Mouse (Mus musculus) kidney, embryonic 16.5 days (tissue): ENCODE results near the gene Lrp5. TPM values are rescaled to one million over a fixed set of nuclear protein-coding genes. Genes with fewer than 3 reads are reported as not detected.
A peak's percentile ranks its signal among the peaks of the same experiment; 100 is the strongest.

ENCODE experiments used
- ATAC-seq: fragments of 200-750 bp; cut with Nextera tagmentation; 2 replicates; pipeline ENCODE4 v1.8.0; 2017; ENCODE audit warnings: moderate TSS enrichment; ENCODE audit not compliant: low FRiP score, low TSS enrichment
- H3K27ac ChIP-seq: fragments of 300-500 bp; sonication (generic); 2 replicates; pipeline ENCODE4 v1.5.1; 2014; ENCODE audit warnings: low read length
- H3K27me3 ChIP-seq: fragments of 300-500 bp; sonication (generic); 2 replicates; pipeline ENCODE4 v1.6.1; 2014; ENCODE audit warnings: low read length, control low read depth, mixed read lengths; ENCODE audit not compliant: insufficient read depth
- H3K36me3 ChIP-seq: fragments of 300-500 bp; sonication (generic); 2 replicates; pipeline ENCODE4 v1.6.1; 2014; ENCODE audit warnings: low read length, control low read depth, mixed read lengths; ENCODE audit not compliant: insufficient read depth
- H3K4me1 ChIP-seq: fragments of 300-500 bp; sonication (generic); 2 replicates; pipeline ENCODE4 v1.6.1; 2014; ENCODE audit warnings: low read length, control low read depth, mixed read lengths; ENCODE audit not compliant: insufficient read depth
- H3K4me2 ChIP-seq: fragments of 300-500 bp; sonication (generic); replicated peaks from 2 replicates; pipeline ENCODE4 v1.6.1; 2014; ENCODE audit warnings: low read depth, low read length
- H3K4me3 ChIP-seq: fragments of 300-500 bp; sonication (generic); 2 replicates; pipeline ENCODE4 v1.5.1; 2014; ENCODE audit warnings: mild to moderate bottlenecking, low read length
- H3K9ac ChIP-seq: fragments of 300-500 bp; sonication (generic); replicated peaks from 2 replicates; pipeline ENCODE4 v1.6.1; 2014; ENCODE audit warnings: low read length
- H3K9me3 ChIP-seq: fragments of 300-500 bp; sonication (generic); 2 replicates; pipeline ENCODE4 v1.6.1; 2016; ENCODE audit warnings: low read length, control low read depth
- WGBS: fragments of 180-500 bp; shearing (Covaris S2); extraction: QIAGEN DNeasy Blood & Tissue Kit; methylation state at CpG from one replicate; pipeline ENCODE4 v1.1.7; 2014; 5-methylcytosine and 5-hydroxymethylcytosine counted together
- polyA plus RNA-seq: library from polyadenylated mRNA; unstranded; fragments of >200 nt; fragmentation: Nextera tagmentation; extraction: Ambion mirVana; gene quantifications from 2 replicates; pipeline ENCODE4 v1.2.1, GENCODE M21; 2015

Gene Lrp5
- polyA plus RNA-seq, 1 experiment from 2014 or later, result 7.0 TPM

DNA sequence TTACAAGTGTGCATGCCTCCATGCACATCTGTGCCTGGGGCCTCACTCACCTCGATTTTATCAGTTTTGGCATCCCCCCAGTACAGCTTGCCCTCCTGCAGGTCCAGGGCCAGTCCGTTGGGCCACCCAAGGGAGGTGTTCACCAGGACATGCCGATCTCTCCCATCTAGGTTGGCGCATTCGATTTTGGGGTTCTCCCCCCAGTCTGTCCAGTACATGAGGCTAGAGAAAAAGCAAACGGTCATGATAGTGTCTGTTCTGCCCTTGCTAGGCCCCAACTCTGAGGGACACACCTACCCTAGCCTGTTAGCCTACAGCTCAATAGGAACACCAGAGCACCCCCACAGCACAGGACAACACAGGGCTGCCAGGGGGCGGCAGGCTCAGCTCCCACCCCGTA, 58.1 kb downstream of the Lrp5 start:
- ATAC-seq, result no peak
- 84% methylated on average over 8 of the region's 8 CpGs for WGBS
- no peaks in the 10 kb centered on the region for H3K9me3 ChIP-seq
- no peak overlapping the region for H3K9ac ChIP-seq
- peaks cover 48% of the 10 kb centered on the region for H3K36me3 ChIP-seq
- no peak overlapping the region for H3K4me2 ChIP-seq
- no peak overlapping the region for H3K27ac ChIP-seq
- no peak overlapping the region for H3K4me3 ChIP-seq
- no peaks in the 10 kb centered on the region for H3K4me1 ChIP-seq
- no peaks in the 10 kb centered on the region for H3K27me3 ChIP-seq

- Histone ChIP-seq H3K36me3 (peaks cover 57% of the 10 kb centered on the region), H3K27me3 (no peaks in the 10 kb centered on the region), H3K9me3 (no peaks in the 10 kb centered on the region; the same call in 1 of the 2 replicates), H3K4me3 (no peak overlapping the region), H3K9ac (no peak overlapping the region), H3K4me2 (no peak overlapping the region), H3K27ac (no peak overlapping the region), H3K4me1 (no peaks in the 10 kb centered on the region)
- 85% methylated on average over 7 of the region's 7 CpGs for WGBS
- ATAC-seq, result no peak
Observed at GRCm38 (mm10) chr19:3625111-3625510, 61.3 kb downstream of the Lrp5 start.

GRCm38 (mm10) chr19:3623824-3624223, 62.5 kb downstream of the Lrp5 start:
- no peak overlapping the region for H3K27ac ChIP-seq
- WGBS, result 69% methylated on average over 5 of the region's 5 CpGs
- peaks cover 6% of the 10 kb centered on the region for H3K9me3 ChIP-seq
- H3K4me3 ChIP-seq, result no peak overlapping the region
- H3K4me1 ChIP-seq, result no peaks in the 10 kb centered on the region
- H3K9ac ChIP-seq, result no peak overlapping the region
- no peaks in the 10 kb centered on the region for H3K27me3 ChIP-seq
- peak; percentile 78 for ATAC-seq
- H3K4me2 ChIP-seq, result no peak overlapping the region
- peaks cover 59% of the 10 kb centered on the region for H3K36me3 ChIP-seq

DNA sequence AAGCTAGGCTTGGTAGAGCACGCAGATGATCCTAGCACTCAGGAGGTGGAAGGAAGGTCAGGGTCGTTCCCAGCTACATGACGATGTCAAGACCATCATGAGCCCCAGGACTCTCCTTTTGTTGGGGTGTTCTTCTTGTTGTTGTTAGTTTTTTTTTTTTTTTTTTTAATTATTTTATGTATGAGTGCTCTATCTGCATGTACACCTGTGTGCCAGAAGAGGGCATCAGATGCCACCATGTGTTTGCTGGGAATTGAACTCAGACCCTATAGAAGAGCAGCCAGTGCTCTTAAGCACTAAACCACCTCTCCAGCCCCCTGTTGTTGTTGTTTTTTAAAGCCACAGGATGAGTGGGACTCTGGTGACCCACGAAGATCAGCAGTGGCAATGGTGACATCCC, 63.1 kb downstream of the Lrp5 start:
- ATAC-seq, result no peak
- peaks cover 60% of the 10 kb centered on the region for H3K36me3 ChIP-seq
- no peaks in the 10 kb centered on the region for H3K4me1 ChIP-seq
- 95% methylated on average over 4 of the region's 4 CpGs for whole genome bisulfite sequencing
- H3K4me2 ChIP-seq, result no peak overlapping the region
- H3K9ac ChIP-seq, result no peak overlapping the region
- H3K27ac ChIP-seq, result no peak overlapping the region
- peaks cover 6% of the 10 kb centered on the region for H3K9me3 ChIP-seq
- H3K27me3 ChIP-seq, result no peaks in the 10 kb centered on the region
- no peak overlapping the region for H3K4me3 ChIP-seq

- WGBS, result 94% methylated on average over 10 of the region's 10 CpGs
- H3K27me3 ChIP-seq, result no peaks in the 10 kb centered on the region
- H3K4me3 ChIP-seq, result no peak overlapping the region
- no peak for ATAC-seq
- peaks cover 6% of the 10 kb centered on the region for H3K9me3 ChIP-seq
- no peaks in the 10 kb centered on the region for H3K4me1 ChIP-seq
- H3K9ac ChIP-seq, result no peak overlapping the region
- H3K36me3 ChIP-seq, result peaks cover 59% of the 10 kb centered on the region
- no peak overlapping the region for H3K27ac ChIP-seq
- H3K4me2 ChIP-seq, result no peak overlapping the region
Observed at GRCm38 (mm10) chr19:3620871-3621270, 65.5 kb downstream of the Lrp5 start.

DNA sequence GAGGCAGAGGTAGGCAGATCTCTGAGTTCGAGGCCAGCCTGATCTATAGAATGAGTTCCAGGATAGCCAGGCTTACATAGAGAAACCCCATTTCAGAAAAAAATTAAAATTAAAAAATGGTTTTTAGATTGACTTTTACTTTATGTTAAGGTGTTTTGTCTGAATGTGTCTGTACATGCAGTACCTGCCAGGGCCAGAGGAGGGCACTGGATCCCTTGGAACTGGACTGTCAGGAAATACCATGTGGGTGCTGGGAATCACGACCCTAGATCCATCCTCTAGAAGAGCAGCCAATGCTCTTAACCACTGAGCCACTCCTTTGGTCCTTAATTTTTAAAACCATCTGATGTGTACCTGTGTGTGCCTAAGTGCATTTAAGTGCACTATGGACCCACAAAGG, 67.0 kb downstream of the Lrp5 start:
- no peak for ATAC-seq
- Histone ChIP-seq H3K27me3 (no peaks in the 10 kb centered on the region), H3K4me1 (no peaks in the 10 kb centered on the region), H3K4me2 (no peak overlapping the region), H3K27ac (no peak overlapping the region), H3K4me3 (no peak overlapping the region), H3K9ac (no peak overlapping the region), H3K9me3 (peaks cover 6% of the 10 kb centered on the region), H3K36me3 (peaks cover 68% of the 10 kb centered on the region)
- WGBS, result 82% methylated on average over 2 of the region's 2 CpGs

- Histone ChIP-seq H3K36me3 (peaks cover 55% of the 10 kb centered on the region), H3K4me1 (no peaks in the 10 kb centered on the region), H3K9me3 (no peaks in the 10 kb centered on the region), H3K9ac (no peak overlapping the region), H3K4me3 (no peak overlapping the region), H3K27ac (no peak overlapping the region), H3K27me3 (no peaks in the 10 kb centered on the region), H3K4me2 (no peak overlapping the region)
- WGBS, result 94% methylated on average over 10 of the region's 10 CpGs
- no peak for ATAC-seq
Observed at GRCm38 (mm10) chr19:3613991-3614390, 72.4 kb downstream of the Lrp5 start.

- Histone ChIP-seq H3K27me3 (no peaks in the 10 kb centered on the region), H3K9me3 (no peaks in the 10 kb centered on the region), H3K27ac (no peak overlapping the region), H3K36me3 (peaks cover 42% of the 10 kb centered on the region), H3K4me1 (no peaks in the 10 kb centered on the region), H3K4me2 (no peak overlapping the region), H3K9ac (no peak overlapping the region), H3K4me3 (no peak overlapping the region)
- WGBS, result 88% methylated on average over 4 of the region's 4 CpGs
- no peak for ATAC-seq
Observed at GRCm38 (mm10) chr19:3612534-3613273, 73.7 kb downstream of the Lrp5 start.

- Histone ChIP-seq H3K9me3 (no peaks in the 10 kb centered on the region), H3K27ac (no peak overlapping the region), H3K4me2 (no peak overlapping the region), H3K4me1 (no peaks in the 10 kb centered on the region), H3K36me3 (peaks cover 36% of the 10 kb centered on the region), H3K9ac (no peak overlapping the region), H3K27me3 (no peaks in the 10 kb centered on the region), H3K4me3 (no peak overlapping the region)
- ATAC-seq, result no peak
- WGBS, result 53% methylated on average over 8 of the region's 8 CpGs
Observed at GRCm38 (mm10) chr19:3611730-3612129, 74.6 kb downstream of the Lrp5 start.

DNA sequence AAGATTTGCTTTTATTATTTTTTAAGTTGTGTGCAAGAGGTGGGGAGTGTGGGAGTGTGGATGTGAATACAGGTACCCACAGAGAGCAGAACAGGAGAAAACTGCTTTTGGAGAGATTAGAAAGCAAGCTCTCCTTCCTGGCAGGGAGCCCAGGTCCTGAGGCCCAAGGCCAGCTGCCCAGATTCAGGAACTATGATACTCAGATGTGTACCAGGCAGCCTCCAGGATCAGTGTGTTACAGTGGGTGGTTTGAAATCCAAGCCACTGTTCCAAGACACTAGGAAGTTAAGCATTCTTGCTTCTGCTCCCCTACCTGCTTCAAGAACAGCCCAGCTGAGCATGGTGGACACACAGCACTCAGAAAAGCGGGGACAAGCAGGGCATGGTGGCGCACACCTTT, 75.5 kb downstream of the Lrp5 start:
- peak; percentile 56; the same call in 1 of the 2 replicates for ATAC-seq

More for the DNA sequence above, 75.5 kb downstream of the Lrp5 start:
- no peaks in the 10 kb centered on the region for H3K27me3 ChIP-seq
- no peak overlapping the region for H3K27ac ChIP-seq
- 91% methylated on average over 2 of the region's 2 CpGs for WGBS
- peaks cover 39% of the 10 kb centered on the region for H3K36me3 ChIP-seq
- no peak overlapping the region for H3K4me3 ChIP-seq
- no peak overlapping the region for H3K4me2 ChIP-seq
- no peak overlapping the region for H3K9ac ChIP-seq
- H3K4me1 ChIP-seq, result no peaks in the 10 kb centered on the region
- no peaks in the 10 kb centered on the region for H3K9me3 ChIP-seq
